24 mouse cellular contexts compared by ENCODE assay signal in the genomic region with DNA sequence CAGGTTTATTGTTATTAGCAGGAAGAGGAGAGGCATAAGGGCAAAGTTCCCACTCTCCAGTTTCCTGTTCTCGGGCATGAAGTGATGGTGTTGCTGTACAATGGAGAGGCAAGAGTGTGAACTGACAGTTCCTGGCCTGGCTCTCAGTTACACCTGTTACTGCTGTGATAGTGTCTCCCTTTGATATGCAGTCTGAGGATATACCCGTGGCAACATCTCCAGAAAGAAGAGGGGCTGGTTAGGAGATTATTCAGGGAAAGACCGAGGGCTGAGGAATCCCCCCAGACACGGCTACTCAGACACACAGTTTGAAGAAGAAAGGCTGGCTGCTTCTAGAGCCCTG.
"Had no signal": no experiment of that assay in that cellular context is flagged by ENCODE, and none has a peak within 500 bp of the region (broad histone marks: within the 10 kb centered on the region; RNA-seq: fewer than 3 reads in every experiment).

No protein-coding gene starts in this region.

- DNase-seq: forebrain, postnatal 0 days; gastrocnemius, postnatal 14 days; gastrocnemius, postnatal 36 days; heart, adult 11 months; heart, adult 2 months; heart, postnatal 14 days; heart, postnatal 36 days; kidney, adult 11 months; kidney, adult 9 months; kidney, postnatal 14 days; kidney, postnatal 36 days; layer of hippocampus, adult 9-11 months; layer of hippocampus, postnatal 36 days had no signal

- H3K27ac ChIP-seq: heart, adult 2 months; heart, embryonic 13.5 days; heart, embryonic 15.5 days; hindbrain, embryonic 13.5 days; hindbrain, embryonic 15.5 days; hindbrain, postnatal 0 days; kidney, embryonic 15.5 days; kidney, postnatal 0 days; limb, embryonic 10.5 days; limb, embryonic 12.5 days had no signal

- H3K9ac ChIP-seq: forebrain, postnatal 0 days; heart, embryonic 13.5 days; heart, embryonic 15.5 days; hindbrain, embryonic 13.5 days; hindbrain, embryonic 15.5 days; kidney, embryonic 15.5 days; limb, embryonic 12.5 days had no signal

- H3K9me3 ChIP-seq: heart, embryonic 13.5 days; heart, embryonic 15.5 days; hindbrain, embryonic 13.5 days; hindbrain, embryonic 15.5 days; kidney, embryonic 15.5 days; limb, embryonic 10.5 days had no signal

- H3K4me3 ChIP-seq: heart, adult 2 months; heart, embryonic 13.5 days; heart, embryonic 15.5 days; hindbrain, embryonic 13.5 days; hindbrain, embryonic 15.5 days; kidney, embryonic 15.5 days; limb, embryonic 10.5 days; limb, embryonic 12.5 days had no signal

- H3K27me3 ChIP-seq: heart, embryonic 13.5 days; heart, embryonic 15.5 days; hindbrain, embryonic 13.5 days; hindbrain, embryonic 15.5 days; kidney, embryonic 15.5 days had no signal

- H3K4me1 ChIP-seq: heart, embryonic 13.5 days; heart, embryonic 15.5 days; hindbrain, embryonic 13.5 days; hindbrain, embryonic 15.5 days; kidney, embryonic 15.5 days; limb, embryonic 10.5 days; limb, embryonic 12.5 days had no signal

- H3K4me2 ChIP-seq: heart, embryonic 11.5 days; heart, embryonic 13.5 days; heart, embryonic 15.5 days; hindbrain, embryonic 13.5 days; hindbrain, embryonic 15.5 days; kidney, embryonic 15.5 days; limb, embryonic 12.5 days had no signal

- H3K36me3 ChIP-seq: heart, embryonic 13.5 days; heart, embryonic 15.5 days; hindbrain, embryonic 13.5 days; hindbrain, embryonic 15.5 days; kidney, embryonic 15.5 days; limb, embryonic 10.5 days; limb, embryonic 12.5 days had no signal

- ATAC-seq: forebrain, postnatal 0 days; hindbrain, postnatal 0 days; intestine, embryonic 16.5 days had no signal
